Mouse (Mus musculus): ENCODE measurements around the gene Vcan. TPM values are rescaled to one million over a fixed set of nuclear protein-coding genes. Genes with fewer than 3 reads are reported as not detected.

The Vcan gene
- polyA plus RNA-seq, 1 experiment from 2014 or later: 10.0 TPM

GRCm38 (mm10) chr13:89682254-89682653 lies 60.1 kb downstream of the Vcan start:
- no peak overlapping the region for H3K9ac ChIP-seq (ENCODE audit: low read length)
- no peak for DNase-seq (ENCODE audit: low spot score)
- WGBS: 54% methylated on average over 7 of the region's 7 CpGs
- H3K27ac ChIP-seq (replicated peaks): no peak overlapping the region
- no peaks in the 10 kb centered on the region for H3K27me3 ChIP-seq (ENCODE audit: control insufficient read depth, insufficient read depth, low read length)
- no peak overlapping the region for H3K4me3 ChIP-seq (ENCODE audit: low read depth, low read length)
- H3K4me2 ChIP-seq (replicated peaks; ENCODE audit: low read depth): no peak overlapping the region
- ATAC-seq (ENCODE audit: low FRiP score, low TSS enrichment): no peak
- no peaks in the 10 kb centered on the region for H3K9me3 ChIP-seq (ENCODE audit: control insufficient read depth, low read length)
- no peaks in the 10 kb centered on the region for H3K36me3 ChIP-seq (ENCODE audit: control insufficient read depth, insufficient read depth, low read length)
- TF ChIP-seq CTCF (IDR thresholded peaks at IDR 0.05; ENCODE audit: low read depth) (no peak), EP300 (optimal IDR thresholded peaks at IDR 0.05) (no peak)
- H3K4me1 ChIP-seq (replicated peaks; ENCODE audit: control insufficient read depth, insufficient read depth): no peaks in the 10 kb centered on the region

DNA sequence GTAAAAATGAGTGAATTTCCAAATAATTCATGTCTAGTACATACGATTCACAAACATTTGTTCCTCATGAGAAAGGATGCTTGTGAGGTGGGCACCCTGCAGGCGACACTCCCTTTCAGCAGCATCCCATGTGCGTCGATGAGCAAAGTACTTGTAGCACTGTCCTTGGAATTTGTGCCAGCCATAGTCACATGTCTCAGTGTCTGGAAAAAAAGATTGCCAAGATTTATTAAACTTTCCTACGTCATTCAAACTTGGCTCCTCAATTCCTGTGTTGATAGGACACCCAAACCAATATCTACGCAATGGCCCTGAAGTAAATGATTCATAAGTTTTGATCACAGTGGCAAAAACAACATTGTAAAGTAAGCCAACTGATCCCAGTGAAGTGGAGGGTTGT lies 62.6 kb downstream of the Vcan start:
- H3K27ac ChIP-seq (replicated peaks): no peak overlapping the region
- no peak overlapping the region for H3K4me2 ChIP-seq (replicated peaks; ENCODE audit: low read depth)
- 91% methylated on average over 6 of the region's 6 CpGs for WGBS
- no peaks in the 10 kb centered on the region for H3K9me3 ChIP-seq (ENCODE audit: control insufficient read depth, low read length)
- no peak overlapping the region for H3K9ac ChIP-seq (ENCODE audit: low read length)
- ATAC-seq (ENCODE audit: low FRiP score, low TSS enrichment) (no peak), DNase-seq (ENCODE audit: low spot score) (no peak)
- H3K36me3 ChIP-seq (ENCODE audit: control insufficient read depth, insufficient read depth, low read length): no peaks in the 10 kb centered on the region
- TF ChIP-seq EP300 (optimal IDR thresholded peaks at IDR 0.05) (no peak), CTCF (IDR thresholded peaks at IDR 0.05; ENCODE audit: low read depth) (no peak)
- H3K4me1 ChIP-seq (replicated peaks; ENCODE audit: control insufficient read depth, insufficient read depth): no peaks in the 10 kb centered on the region
- no peaks in the 10 kb centered on the region for H3K27me3 ChIP-seq (ENCODE audit: control insufficient read depth, insufficient read depth, low read length)
- no peak overlapping the region for H3K4me3 ChIP-seq (ENCODE audit: low read depth, low read length)

GRCm38 (mm10) chr13:89670505-89670904 lies 71.8 kb downstream of the Vcan start:
- H3K27ac ChIP-seq (replicated peaks): no peak overlapping the region
- WGBS: 76% methylated on average over 3 of the region's 3 CpGs
- no peak for ATAC-seq (ENCODE audit: low FRiP score, low TSS enrichment)
- no peak overlapping the region for H3K4me3 ChIP-seq (ENCODE audit: low read depth, low read length)
- H3K4me1 ChIP-seq (replicated peaks; ENCODE audit: control insufficient read depth, insufficient read depth): no peaks in the 10 kb centered on the region
- H3K36me3 ChIP-seq (ENCODE audit: control insufficient read depth, insufficient read depth, low read length): no peaks in the 10 kb centered on the region
- DNase-seq (ENCODE audit: low spot score): no peak
- no peak overlapping the region for H3K4me2 ChIP-seq (replicated peaks; ENCODE audit: low read depth)
- H3K9me3 ChIP-seq (ENCODE audit: control insufficient read depth, low read length): no peaks in the 10 kb centered on the region
- H3K9ac ChIP-seq (ENCODE audit: low read length): no peak overlapping the region
- TF ChIP-seq CTCF (IDR thresholded peaks at IDR 0.05; ENCODE audit: low read depth) (no peak), EP300 (optimal IDR thresholded peaks at IDR 0.05) (no peak)
- H3K27me3 ChIP-seq (ENCODE audit: control insufficient read depth, insufficient read depth, low read length): no peaks in the 10 kb centered on the region

GRCm38 (mm10) chr13:89668981-89669880 lies 73.1 kb downstream of the Vcan start:
- DNase-seq (ENCODE audit: low spot score) (no peak), ATAC-seq (ENCODE audit: low FRiP score, low TSS enrichment) (no peak)
- Histone ChIP-seq H3K36me3 (ENCODE audit: control insufficient read depth, insufficient read depth, low read length) (no peaks in the 10 kb centered on the region), H3K4me1 (replicated peaks; ENCODE audit: control insufficient read depth, insufficient read depth) (no peaks in the 10 kb centered on the region), H3K27me3 (ENCODE audit: control insufficient read depth, insufficient read depth, low read length) (no peaks in the 10 kb centered on the region), H3K27ac (replicated peaks) (no peak overlapping the region), H3K4me3 (ENCODE audit: low read depth, low read length) (no peak overlapping the region), H3K4me2 (replicated peaks; ENCODE audit: low read depth) (no peak overlapping the region), H3K9ac (ENCODE audit: low read length) (no peak overlapping the region), H3K9me3 (ENCODE audit: control insufficient read depth, low read length) (no peaks in the 10 kb centered on the region)
- TF ChIP-seq EP300 (optimal IDR thresholded peaks at IDR 0.05) (no peak), CTCF (IDR thresholded peaks at IDR 0.05; ENCODE audit: low read depth) (no peak)
- WGBS: 37% methylated on average over 10 of the region's 10 CpGs

DNA sequence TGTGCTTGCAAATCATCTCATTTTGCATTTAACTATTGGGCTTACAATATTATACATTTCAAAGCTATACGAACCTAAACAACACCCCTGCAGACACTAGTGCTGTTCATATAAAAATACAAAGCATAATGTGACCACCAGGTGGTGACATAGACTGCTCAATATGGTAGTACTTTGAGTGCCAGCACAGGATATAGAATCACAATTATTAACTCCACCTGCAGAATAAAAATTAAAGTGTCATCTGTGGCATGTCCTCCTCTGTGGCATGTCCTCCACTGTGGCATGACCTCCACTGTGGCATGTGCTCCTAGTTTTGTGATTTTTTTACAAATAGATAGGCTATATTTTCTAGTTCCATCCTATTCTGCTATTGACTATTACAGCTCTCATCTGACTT lies 74.2 kb downstream of the Vcan start:
- no peak for ATAC-seq (ENCODE audit: low FRiP score, low TSS enrichment)

GRCm38 (mm10) chr13:89661688-89662087 lies 80.6 kb downstream of the Vcan start:
- no peak overlapping the region for H3K27ac ChIP-seq (replicated peaks)
- H3K27me3 ChIP-seq (ENCODE audit: control insufficient read depth, insufficient read depth, low read length): no peaks in the 10 kb centered on the region
- ATAC-seq (ENCODE audit: low FRiP score, low TSS enrichment): no peak
- H3K4me2 ChIP-seq (replicated peaks; ENCODE audit: low read depth): no peak overlapping the region
- H3K4me3 ChIP-seq (ENCODE audit: low read depth, low read length): no peak overlapping the region
- no peaks in the 10 kb centered on the region for H3K4me1 ChIP-seq (replicated peaks; ENCODE audit: control insufficient read depth, insufficient read depth)
- DNase-seq (ENCODE audit: low spot score): no peak
- H3K36me3 ChIP-seq (ENCODE audit: control insufficient read depth, insufficient read depth, low read length): no peaks in the 10 kb centered on the region
- TF ChIP-seq CTCF (IDR thresholded peaks at IDR 0.05; ENCODE audit: low read depth): no peak
- no peak for TF ChIP-seq EP300 (optimal IDR thresholded peaks at IDR 0.05)
- no peak overlapping the region for H3K9ac ChIP-seq (ENCODE audit: low read length)
- 76% methylated on average over 2 of the region's 2 CpGs for WGBS
- H3K9me3 ChIP-seq (ENCODE audit: control insufficient read depth, low read length): no peaks in the 10 kb centered on the region

More for the DNA sequence above, 74.2 kb downstream of the Vcan start:
- Histone ChIP-seq H3K27me3 (ENCODE audit: control insufficient read depth, insufficient read depth, low read length) (no peaks in the 10 kb centered on the region), H3K9ac (ENCODE audit: low read length) (no peak overlapping the region), H3K9me3 (ENCODE audit: control insufficient read depth, low read length) (no peaks in the 10 kb centered on the region), H3K27ac (replicated peaks) (no peak overlapping the region), H3K4me2 (replicated peaks; ENCODE audit: low read depth) (no peak overlapping the region), H3K4me1 (replicated peaks; ENCODE audit: control insufficient read depth, insufficient read depth) (no peaks in the 10 kb centered on the region), H3K36me3 (ENCODE audit: control insufficient read depth, insufficient read depth, low read length) (no peaks in the 10 kb centered on the region), H3K4me3 (ENCODE audit: low read depth, low read length) (no peak overlapping the region)
- no peak for TF ChIP-seq EP300 (optimal IDR thresholded peaks at IDR 0.05)
- peak; percentile 82 for TF ChIP-seq CTCF (IDR thresholded peaks at IDR 0.05; ENCODE audit: low read depth)
- WGBS: 65% methylated on average over 1 of the region's 1 CpGs
- DNase-seq (ENCODE audit: low spot score): no peak
